Mouse (Mus musculus): ENCODE data around the gene Kpna6. TPM values are rescaled to one million over a fixed set of nuclear protein-coding genes. Genes with fewer than 3 reads are reported as not detected.

The Kpna6 gene
- total RNA-seq, 4 experiments from 2014 or later: 80.9 to 108 (median 97.7) TPM

GRCm38 (mm10) chr4:129618786-129619691, 53.5 kb downstream of the Kpna6 start, which contains the start of gene Iqcc:
Gene Iqcc, minus strand, starts transcription at chr4:129619099.
- peak; percentile 94 to 97 for DNase-seq (ENCODE audit: low spot score in 2 of 2)

- DNase-seq (ENCODE audit: low spot score in 2 of 2): no peak
Measured at GRCm38 (mm10) chr4:129618031-129618430, 54.5 kb downstream of the Kpna6 start.

- peak in 1 of 2 experiments; percentile 16 for DNase-seq (ENCODE audit: low spot score in 2 of 2)
Measured at GRCm38 (mm10) chr4:129617121-129617641, 55.4 kb downstream of the Kpna6 start.

GRCm38 (mm10) chr4:129616631-129617030, 55.9 kb downstream of the Kpna6 start:
- no peak for DNase-seq (ENCODE audit: low spot score in 2 of 2)

- DNase-seq (ENCODE audit: low spot score in 2 of 2): no peak
Measured at GRCm38 (mm10) chr4:129615801-129616290, 56.7 kb downstream of the Kpna6 start.

GRCm38 (mm10) chr4:129614093-129614492, 58.5 kb downstream of the Kpna6 start, which contains the start of gene Dcdc2b:
Gene Dcdc2b, minus strand, starts transcription at chr4:129614257.
- no peak for DNase-seq (ENCODE audit: low spot score in 2 of 2)

GRCm38 (mm10) chr4:129610472-129610871, 62.1 kb downstream of the Kpna6 start:
- no peak for DNase-seq (ENCODE audit: low spot score in 2 of 2)

GRCm38 (mm10) chr4:129610026-129610425, 62.5 kb downstream of the Kpna6 start:
- DNase-seq (ENCODE audit: low spot score in 2 of 2): no peak

GRCm38 (mm10) chr4:129609139-129609631, 63.4 kb downstream of the Kpna6 start:
- DNase-seq (ENCODE audit: low spot score in 2 of 2): no peak

GRCm38 (mm10) chr4:129608426-129609025, 64.0 kb downstream of the Kpna6 start:
- DNase-seq (ENCODE audit: low spot score in 2 of 2): peak; percentile 80 to 81

- peak; percentile 64 to 77 for DNase-seq (ENCODE audit: low spot score in 2 of 2)
Measured at GRCm38 (mm10) chr4:129600233-129601158, 72.1 kb downstream of the Kpna6 start, which contains the start of the genes Eif3i and Tmem234. Gene Eif3i, minus strand, starts transcription at chr4:129600648. Gene Tmem234, plus strand, starts transcription at chr4:129600668.

Small RNAs within 50 kb of the gene (microRNA-seq; reads per million reads assigned to microRNA genes)
- 5.1 to 11.1 reads per million in 2 experiments for gene Mir7016

Other genes with a start within 250 kb of the Kpna6 start
- gene Zbtb8b, start 231.9 kb downstream of the Kpna6 start, total RNA-seq (2022): 1 to 10 TPM; 3.4 to 4.6 (median 4.0) TPM
- gene Bsdc1, start 211.2 kb downstream of the Kpna6 start, total RNA-seq (2022): 10 to 100 TPM; 57.4 to 64.9 (median 62.5) TPM
- under 1 TPM in 3 of 4 experiments, not detected in 1; 0.25 to 0.29 (median 0.25) TPM for gene Tssk3, start 181.7 kb downstream of the Kpna6 start, total RNA-seq (2022)
- gene Fam229a, start 181.6 kb downstream of the Kpna6 start, total RNA-seq (2022): not detected
- 10 to 100 TPM; 55.9 to 79.7 (median 68.7) TPM for gene Marcksl1, start 159.2 kb downstream of the Kpna6 start, total RNA-seq (2022)
- gene Hdac1, start 130.1 kb downstream of the Kpna6 start, total RNA-seq (2022): 10 to 100 TPM; 37.7 to 48.1 (median 44.5) TPM
- 1 to 10 TPM; 2.4 to 4.7 (median 3.6) TPM for gene Lck, start 99.1 kb downstream of the Kpna6 start, total RNA-seq (2022)
- 1 to 10 TPM in 2 of 4 experiments, under 1 TPM in 1, not detected in 1; 0.70 to 2.4 (median 2.3) TPM for gene Fam167b, start 94.2 kb downstream of the Kpna6 start, total RNA-seq (2022)
- gene Eif3i, start 72.1 kb downstream of the Kpna6 start, total RNA-seq (2022): 100 to 1,000 TPM; 119 to 128 (median 123) TPM
- gene Tmem234, start 72.1 kb downstream of the Kpna6 start, total RNA-seq (2022): 10 to 100 TPM; 77.3 to 91.3 (median 84.6) TPM
- gene Dcdc2b, start 58.5 kb downstream of the Kpna6 start, total RNA-seq (2022): 1 to 10 TPM; 4.0 to 7.9 (median 5.9) TPM
- 10 to 100 TPM; 27.9 to 42.5 (median 36.0) TPM for gene Iqcc, start 53.7 kb downstream of the Kpna6 start, total RNA-seq (2022)
- gene Ccdc28b, start 48.8 kb downstream of the Kpna6 start, total RNA-seq (2022): 10 to 100 TPM; 59.2 to 67.4 (median 62.1) TPM
- gene Txlna, start 31.7 kb downstream of the Kpna6 start, total RNA-seq (2022): 10 to 100 TPM; 42.1 to 46.3 (median 44.6) TPM
- 10 to 100 TPM; 13.4 to 16.0 (median 14.9) TPM for gene Tmem39b, start 24.1 kb upstream of the Kpna6 start, total RNA-seq (2022)
- 10 to 100 TPM; 83.3 to 90.1 (median 85.7) TPM for gene Khdrbs1, start 69.5 kb upstream of the Kpna6 start, total RNA-seq (2022)
- 100 to 1,000 TPM; 138 to 173 (median 144) TPM for gene Ptp4a2, start 138.5 kb upstream of the Kpna6 start, total RNA-seq (2022)

Data from layer of hippocampus, adult 8-10 months (tissue).